ENCODE assay signal across 35 mouse cellular contexts in the genomic region with DNA sequence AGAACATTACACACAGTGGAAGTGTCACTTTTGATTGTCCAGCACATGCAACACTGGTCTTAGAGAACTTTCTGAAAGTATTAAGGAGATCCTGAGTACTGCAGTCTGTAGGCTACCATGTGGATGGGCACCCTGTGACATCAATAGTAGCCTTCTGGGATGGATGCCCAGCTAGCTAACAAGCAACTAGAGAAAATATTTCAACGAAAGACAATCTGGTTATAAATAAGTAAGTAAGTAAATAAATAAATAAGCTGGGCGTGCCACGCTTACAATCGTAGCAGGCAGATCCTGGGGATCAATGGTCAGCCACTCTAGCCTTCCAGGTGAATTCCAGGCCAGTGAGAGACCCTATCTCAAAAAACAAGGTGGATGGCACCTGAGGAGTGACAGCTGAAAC. TPM values are rescaled to one million over a fixed set of nuclear protein-coding genes. Genes with fewer than 3 reads are reported as not detected.
DNase-seq lines count a peak whose midpoint lies in the region; ATAC-seq and TF ChIP-seq lines count a peak whose summit lies in the region.
"Had no signal": no experiment of that assay in that cellular context is flagged by ENCODE, and none has a peak within 500 bp of the region (broad histone marks: within the 10 kb centered on the region; RNA-seq: fewer than 3 reads in every experiment).

No protein-coding gene starts in this region.

- H3K36me3 ChIP-seq in liver, embryonic 16.5 days (ENCODE audit: control insufficient read depth, insufficient read depth): no peaks in the 10 kb centered on the region
- H3K36me3 ChIP-seq in hindbrain, postnatal 0 days (ENCODE audit: insufficient read depth, low read length): no peaks in the 10 kb centered on the region
- H3K36me3 ChIP-seq: embryonic facial prominence, embryonic 12.5 days; embryonic facial prominence, embryonic 15.5 days; G1E; hindbrain, embryonic 12.5 days; hindbrain, embryonic 15.5 days had no signal

- no peak for ATAC-seq in liver, embryonic 16.5 days (ENCODE audit: low read depth)
- ATAC-seq in hindbrain, postnatal 0 days: no peak
- ATAC-seq: CD4-positive, CD25-positive, alpha-beta regulatory T cell, adult 4 months; forebrain, embryonic 14.5 days; forebrain, postnatal 0 days; Patski had no signal

- 0 out of 2 replicates have a peak, but pooled peaks cover 1% of the 10 kb centered on the region for H3K27me3 ChIP-seq in liver, embryonic 16.5 days (ENCODE audit: control insufficient read depth, insufficient read depth, low read depth, low read length)
- no peaks in the 10 kb centered on the region for H3K27me3 ChIP-seq in hindbrain, postnatal 0 days (ENCODE audit: insufficient read depth, low read length)
- H3K27me3 ChIP-seq: embryonic facial prominence, embryonic 12.5 days; embryonic facial prominence, embryonic 15.5 days; hindbrain, embryonic 12.5 days; hindbrain, embryonic 15.5 days; Patski had no signal

- TF ChIP-seq CTCF in hindbrain, postnatal 0 days (IDR thresholded peaks at IDR 0.05; ENCODE audit: low read depth): no peak

- no peaks in the 10 kb centered on the region for H3K9me3 ChIP-seq in liver, embryonic 16.5 days (replicated peaks; ENCODE audit: control insufficient read depth, low read length)
- H3K9me3 ChIP-seq in hindbrain, postnatal 0 days (ENCODE audit: low read length): no peaks in the 10 kb centered on the region
- H3K9me3 ChIP-seq: embryonic facial prominence, embryonic 12.5 days; embryonic facial prominence, embryonic 15.5 days; G1E; hindbrain, embryonic 12.5 days; hindbrain, embryonic 15.5 days had no signal

- no peak overlapping the region for H3K4me3 ChIP-seq in liver, embryonic 16.5 days (ENCODE audit: low read depth, low read length)
- no peak overlapping the region for H3K4me3 ChIP-seq in hindbrain, postnatal 0 days (ENCODE audit: low read length)
- H3K4me3 ChIP-seq: embryonic facial prominence, embryonic 12.5 days; embryonic facial prominence, embryonic 15.5 days; gastrocnemius, adult 2 months; hindbrain, embryonic 12.5 days; hindbrain, embryonic 15.5 days had no signal

- peak; percentile 69 for DNase-seq in kidney, adult 9 months
- no peak for DNase-seq in kidney, adult 8-10 months
- DNase-seq in liver: no peak
- DNase-seq in adipocyte (ENCODE audit: low spot score): peak; percentile 41
- no peak for DNase-seq in hindbrain, postnatal 0 days (ENCODE audit: low spot score)
- DNase-seq: adrenal gland, adult 2 months; adrenal gland, postnatal 14 days; cerebellum, adult 11 months; cerebellum, adult 2 months; cerebellum, adult 9-11 months; cerebellum, postnatal 25 days; forebrain, postnatal 0 days; gastrocnemius, adult 2 months; gastrocnemius, postnatal 14 days had no signal

- H3K9ac ChIP-seq in liver, embryonic 16.5 days (ENCODE audit: low read depth, low read length): no peak overlapping the region
- H3K9ac ChIP-seq in hindbrain, postnatal 0 days (replicated peaks; ENCODE audit: low read length): no peak overlapping the region
- H3K9ac ChIP-seq: embryonic facial prominence, embryonic 12.5 days; embryonic facial prominence, embryonic 15.5 days; forebrain, postnatal 0 days; hindbrain, embryonic 12.5 days; hindbrain, embryonic 15.5 days had no signal

- no peak overlapping the region for H3K4me2 ChIP-seq in liver, embryonic 16.5 days (ENCODE audit: low read depth, low read length)
- no peak overlapping the region for H3K4me2 ChIP-seq in hindbrain, postnatal 0 days (ENCODE audit: low read depth, low read length)
- H3K4me2 ChIP-seq: embryonic facial prominence, embryonic 12.5 days; embryonic facial prominence, embryonic 15.5 days; heart, embryonic 11.5 days; hindbrain, embryonic 12.5 days; hindbrain, embryonic 15.5 days had no signal

- WGBS in liver, embryonic 16.5 days (ENCODE audit: insufficient replicate concordance): 72% methylated on average over 4 of the region's 4 CpGs
- 88% methylated on average over 4 of the region's 4 CpGs for WGBS in hindbrain, postnatal 0 days

- peak overlapping the region; percentile 24; the same call in 1 of the 2 replicates for H3K27ac ChIP-seq in liver, embryonic 16.5 days (ENCODE audit: low read length)
- H3K27ac ChIP-seq in hindbrain, postnatal 0 days: no peak overlapping the region
- H3K27ac ChIP-seq: embryonic facial prominence, embryonic 12.5 days; embryonic facial prominence, embryonic 15.5 days; gastrocnemius, adult 2 months; hindbrain, embryonic 12.5 days; hindbrain, embryonic 15.5 days had no signal

- H3K4me1 ChIP-seq in liver, embryonic 16.5 days (ENCODE audit: control insufficient read depth, low read depth, low read length): peaks cover 17% of the 10 kb centered on the region
- H3K4me1 ChIP-seq in hindbrain, postnatal 0 days (ENCODE audit: insufficient read depth, low read length): peaks cover 4% of the 10 kb centered on the region; the same call in 1 of the 2 replicates

RNA-seq across cellular contexts. Expression of gene B4galnt4, which starts 8.9 kb away (rescaled TPM):
- polyA plus RNA-seq in liver, embryonic 16.5 days (2015; fragmentation: Nextera tagmentation; extraction: Ambion mirVana): 0.35 and 0.37 TPM in 2 replicates
- 115 and 124 TPM in 2 replicates for total RNA-seq in hindbrain, postnatal 0 days (2014; rRNA removed)
- 41.8 and 46.2 TPM in 2 replicates for polyA plus RNA-seq in hindbrain, postnatal 0 days (2015; fragmentation: Nextera tagmentation; extraction: Ambion mirVana)
- total RNA-seq: G1E; heart, adult 8-10 months had no signal
- polyA plus RNA-seq: G1E had no signal

RNA-seq across cellular contexts. Expression of gene Gm17387, which starts 23.1 kb away (rescaled TPM):
- polyA plus RNA-seq in liver, embryonic 16.5 days (2015; fragmentation: Nextera tagmentation; extraction: Ambion mirVana): not detected in 2 replicates
- not detected in 2 replicates for total RNA-seq in hindbrain, postnatal 0 days (2014; rRNA removed)
- not detected in 2 replicates for polyA plus RNA-seq in hindbrain, postnatal 0 days (2015; fragmentation: Nextera tagmentation; extraction: Ambion mirVana)
- total RNA-seq: adrenal gland, adult 2 months; adrenal gland, postnatal 14 days; adrenal gland, postnatal 4 days; common myeloid progenitor, adult 5-6 weeks; forebrain, postnatal 0 days; G1E; gastrocnemius, adult 2 months; gastrocnemius, postnatal 14 days; gastrocnemius, postnatal 4 days; heart, adult 8-10 months; heart, postnatal 25 days; hematopoietic stem cell, adult 5-6 weeks had no signal
- polyA plus RNA-seq: adrenal gland, adult 2 months; C2C12; CD4-positive, CD25-positive, alpha-beta regulatory T cell, adult 4 months; cerebellum, adult 2 months; embryonic facial prominence, embryonic 12.5 days; embryonic facial prominence, embryonic 15.5 days; forebrain, embryonic 11.5 days; forebrain, embryonic 14.5 days; forebrain, postnatal 0 days; frontal cortex, adult 2 months; G1E; heart, embryonic 11.5 days; heart, embryonic 14.5 days; heart, postnatal 0 days; hindbrain, embryonic 12.5 days; hindbrain, embryonic 15.5 days; Patski had no signal

RNA-seq across cellular contexts. Expression of gene Pkp3, which starts 26.0 kb away (rescaled TPM):
- polyA plus RNA-seq in liver, embryonic 16.5 days (2015; fragmentation: Nextera tagmentation; extraction: Ambion mirVana): 0.69 and 1.1 TPM in 2 replicates
- total RNA-seq in hindbrain, postnatal 0 days (2014; rRNA removed): 0.58 TPM in 1 of 2 replicates, not detected in the other
- polyA plus RNA-seq in hindbrain, postnatal 0 days (2015; fragmentation: Nextera tagmentation; extraction: Ambion mirVana): 0.29 TPM in 1 of 2 replicates, not detected in the other
- total RNA-seq: forebrain, postnatal 0 days; G1E; gastrocnemius, adult 2 months; gastrocnemius, postnatal 14 days had no signal
- polyA plus RNA-seq: forebrain, embryonic 14.5 days; forebrain, postnatal 0 days; G1E had no signal

RNA-seq across cellular contexts. Expression of gene Ifitm6, which starts 34.3 kb away (rescaled TPM):
- 23.3 and 28.4 TPM in 2 replicates for polyA plus RNA-seq in liver, embryonic 16.5 days (2015; fragmentation: Nextera tagmentation; extraction: Ambion mirVana)
- total RNA-seq in hindbrain, postnatal 0 days (2014; rRNA removed): 0.37 and 0.50 TPM in 2 replicates
- 0.67 and 0.69 TPM in 2 replicates for polyA plus RNA-seq in hindbrain, postnatal 0 days (2015; fragmentation: Nextera tagmentation; extraction: Ambion mirVana)
- total RNA-seq: G1E; gastrocnemius, adult 2 months; gastrocnemius, postnatal 14 days had no signal
- polyA plus RNA-seq: CD4-positive, CD25-positive, alpha-beta regulatory T cell, adult 4 months; forebrain, embryonic 11.5 days; G1E; hindbrain, embryonic 12.5 days had no signal

RNA-seq across cellular contexts. Expression of gene Ifitm3, which starts 41.4 kb away (rescaled TPM):
- polyA plus RNA-seq in liver, embryonic 16.5 days (2015; fragmentation: Nextera tagmentation; extraction: Ambion mirVana): 68.0 and 76.2 TPM in 2 replicates
- total RNA-seq in hindbrain, postnatal 0 days (2014; rRNA removed): 29.3 and 41.7 TPM in 2 replicates
- 92.8 and 93.3 TPM in 2 replicates for polyA plus RNA-seq in hindbrain, postnatal 0 days (2015; fragmentation: Nextera tagmentation; extraction: Ambion mirVana)
- total RNA-seq: G1E had no signal
- polyA plus RNA-seq: G1E had no signal

Comparison
In these comparisons a context has a peak if more than half of its experiments do, and no peak if none do; other contexts are left out.
1. DNase-seq: peak in kidney, adult 9 months (single experiment) and adipocyte (single experiment); none in kidney, adult 8-10 months (0 of 2), liver (single experiment) and hindbrain, postnatal 0 days (single experiment).
2. RNA of gene B4galnt4, which starts 8.9 kb away (polyA plus RNA-seq): 41.8 to 46.2 TPM in hindbrain, postnatal 0 days; 0.35 to 0.37 TPM in liver, embryonic 16.5 days; every median in the first group is over 10 times any median in the second.